Mouse (Mus musculus) heart, adult 2 months (tissue): Measurements from ENCODE around the gene Slc50a1. TPM values are rescaled to one million over a fixed set of nuclear protein-coding genes. Genes with fewer than 3 reads are reported as not detected.
A peak's percentile ranks its signal among the peaks of the same experiment; 100 is the strongest.

Experiments
- DNase-seq, 2 experiments: peaks; one replicate each; pipeline ENCODE4 v3.0.0; 2021
- H3K27ac ChIP-seq: fragments of 200-600 bp; 2 replicates; pipeline ENCODE4 v1.8.1; 2022
- H3K27me3 ChIP-seq: fragments of 200-500 bp; 2 replicates; pipeline ENCODE4 v1.6.1; 2012; ENCODE audit warnings: mild to moderate bottlenecking, low read length, inconsistent platforms, mixed read lengths; ENCODE audit not compliant: control insufficient read depth, insufficient read depth
- H3K36me3 ChIP-seq: fragments of 200-500 bp; 2 replicates; pipeline ENCODE4 v1.6.1; 2012; ENCODE audit warnings: low read length, inconsistent platforms; ENCODE audit not compliant: control insufficient read depth, insufficient read depth
- H3K4me1 ChIP-seq: fragments of 200-500 bp; 2 replicates; pipeline ENCODE4 v1.6.1; 2011; ENCODE audit warnings: low read length; ENCODE audit not compliant: control insufficient read depth, insufficient read depth
- H3K4me3 ChIP-seq: fragments of 200-600 bp; 2 replicates; pipeline ENCODE4 v1.8.1; 2022
- H3K79me2 ChIP-seq: fragments of 200-500 bp; replicated peaks from 2 replicates; pipeline ENCODE4 v1.6.1; 2012; ENCODE audit warnings: mild to moderate bottlenecking, inconsistent platforms, low read length, moderate library complexity, mixed read lengths; ENCODE audit not compliant: control insufficient read depth, insufficient read depth
- H3K9ac ChIP-seq: fragments of 200-500 bp; 2 replicates; pipeline ENCODE4 v1.6.1; 2012; ENCODE audit warnings: low read depth, mild to moderate bottlenecking, control low read depth, inconsistent platforms, low read length, mixed read lengths
- CTCF ChIP-seq: fragments of 200-600 bp; IDR thresholded peaks from 2 replicates; pipeline ENCODE4 v1.8.1; 2022; ENCODE audit warnings: antibody characterized with exemption, mild to moderate bottlenecking, moderate library complexity
- EP300 ChIP-seq: fragments of 200-500 bp; IDR thresholded peaks from 2 replicates; pipeline ENCODE4 v1.6.1; 2011; ENCODE audit warnings: low read depth, low read length, control low read depth; ENCODE audit not compliant: insufficient read depth
- POLR2A ChIP-seq: fragments of 200-500 bp; IDR thresholded peaks from 2 replicates; pipeline ENCODE4 v1.6.1; 2011; ENCODE audit warnings: mild to moderate bottlenecking, low read depth, low read length, control low read depth; ENCODE audit not compliant: insufficient read depth
- WGBS: fragments of 180-500 bp; shearing (Covaris S2); methylation state at CpG from one replicate; pipeline ENCODE4 v1.1.7; 2018; 5-methylcytosine and 5-hydroxymethylcytosine counted together
- intact Hi-C: fragments of 180-260 bp; cut with DNase I; formaldehyde crosslinking; loops from one replicate; pipeline ENCODE4 v1.15.1; 2025
- long read RNA-seq: library from polyadenylated mRNA; stranded (forward); transcript quantifications from one replicate; pipeline ENCODE4 v2.0.0, GENCODE M21; 2021
- polyA plus RNA-seq: library from polyadenylated mRNA; depleted of rRNA; stranded (reverse); fragments of >200 nt; gene quantifications from 2 replicates; pipeline ENCODE4 v1.2.3, GENCODE M21; 2012; rRNA removed
- total RNA-seq, 2 experiments: library from RNA; stranded (reverse); gene quantifications; 2 replicates each; pipeline ENCODE4 v1.2.3; 2021

Gene Slc50a1
- 10 to 100 TPM; 17.3 to 23.3 TPM for total RNA-seq
- 105 and 111 TPM in 2 replicates for polyA plus RNA-seq
- long read RNA-seq, transcript Slc50a1-201 (6 exons, 1,022 nt): major isoform, 20 of 26 reads
- long read RNA-seq, partial matches to known transcripts: 3 of 26 reads
- long read RNA-seq, other reads (novel, unspliced or antisense): 1 of 26 reads

DNA sequence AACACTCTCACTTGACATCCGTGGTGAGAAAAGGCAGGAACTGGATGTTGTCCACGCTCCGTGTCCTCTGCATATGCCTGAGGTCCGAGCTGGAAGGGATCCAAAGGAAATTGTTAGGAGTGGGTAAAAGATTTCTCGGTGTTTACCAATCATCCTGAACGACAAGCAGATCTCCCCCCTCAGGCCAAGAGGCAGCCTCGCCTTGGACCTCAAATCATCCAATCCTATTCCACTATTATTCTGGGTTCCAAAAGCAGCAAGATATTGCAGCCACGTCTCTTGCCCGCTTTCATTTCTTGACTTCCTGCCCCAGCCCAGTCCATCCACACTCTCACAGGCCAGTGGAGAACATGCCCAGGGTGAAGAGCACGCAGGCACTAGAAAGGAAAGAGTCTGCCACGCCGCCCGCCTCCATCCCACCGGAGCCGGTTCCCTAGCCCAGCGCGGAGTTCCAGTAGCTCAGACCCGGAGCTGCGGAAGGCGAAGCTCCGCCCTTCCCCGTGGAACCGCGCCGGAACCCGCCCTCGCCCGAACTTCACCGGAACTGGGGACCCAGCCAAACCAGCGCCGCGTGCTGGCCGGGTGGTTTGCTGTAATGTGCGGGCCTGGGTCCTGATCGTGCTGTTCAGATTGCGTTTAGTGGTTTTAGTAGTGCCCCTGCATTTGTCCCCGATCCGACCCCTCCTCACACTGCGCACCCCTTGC lies at the start of gene Slc50a1:
Gene Slc50a1 (minus strand): TSS at position 520 of the 705 bp plus-strand sequence.
- Histone ChIP-seq H3K79me2 (peaks cover 2% of the 10 kb centered on the region), H3K27me3 (no peaks in the 10 kb centered on the region)
- intact Hi-C loops: loop anchor here (1.0 kb wide), 1 partner anchor 9 kb away; no protein-coding TSS in a partner anchor

DNA sequence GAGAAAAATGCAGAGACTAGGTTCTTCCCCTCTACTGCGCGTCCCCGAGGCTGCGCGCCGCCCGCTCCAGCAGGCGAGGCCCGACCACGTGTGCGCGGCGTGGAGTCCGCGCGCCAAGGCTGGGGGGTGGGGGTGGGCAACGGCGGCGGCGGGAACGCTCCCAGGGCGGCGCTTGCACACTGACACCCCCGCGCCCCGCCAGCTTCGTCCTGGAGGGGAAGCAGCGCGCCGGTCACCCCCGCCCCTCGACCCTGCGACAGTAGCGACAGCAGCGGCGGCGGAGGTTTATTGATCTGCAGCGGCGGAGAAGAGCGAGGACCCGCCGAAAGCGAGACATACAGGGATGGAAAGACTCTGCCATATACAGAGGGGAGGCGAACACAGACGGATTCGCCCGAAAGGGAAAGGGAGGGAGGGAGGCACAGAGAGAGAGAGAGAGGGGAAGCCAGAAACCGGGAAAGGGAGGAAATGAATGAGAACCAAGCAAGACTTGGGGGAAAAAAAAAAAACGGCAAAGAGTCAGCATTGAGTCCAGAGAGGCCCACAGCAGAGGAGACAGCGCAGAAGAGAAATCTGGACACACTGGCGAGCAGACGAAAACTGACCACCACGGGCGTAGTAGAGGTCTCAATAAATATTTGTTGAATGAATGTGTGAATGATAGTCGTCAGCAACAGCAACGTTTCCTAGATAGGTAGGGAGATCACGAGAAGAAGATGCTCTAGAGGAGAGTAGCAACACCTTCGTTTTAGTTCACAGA lies 49.4 kb upstream of the Slc50a1 start:
- no peaks in the 10 kb centered on the region for H3K36me3 ChIP-seq
- no peak overlapping the region for H3K27ac ChIP-seq
- WGBS: 3% methylated on average over 58 of the region's 58 CpGs
- intact Hi-C loops: loop anchor here (5.0 kb wide), 1 partner anchor 538 kb away; no protein-coding TSS in a partner anchor
- H3K79me2 ChIP-seq: no peaks in the 10 kb centered on the region
- TF ChIP-seq POLR2A (no peak), CTCF (no peak), EP300 (no peak)
- H3K9ac ChIP-seq: 0 out of 2 replicates have a peak overlapping the region, but pooled peaks have one; percentile 4
- H3K4me1 ChIP-seq: peaks cover 9% of the 10 kb centered on the region
- H3K27me3 ChIP-seq: peaks cover 28% of the 10 kb centered on the region
- peak in 1 of 2 experiments; percentile 25 for DNase-seq
- no peak overlapping the region; the same call in 1 of the 2 replicates for H3K4me3 ChIP-seq

More for the DNA sequence above, at the start of gene Slc50a1:
- WGBS: 1% methylated on average over 39 of the region's 39 CpGs
- Histone ChIP-seq H3K27ac (peak within 1 kb of the TSS; percentile 86), H3K4me1 (peaks cover 19% of the 10 kb centered on the region), H3K36me3 (peaks cover 22% of the 10 kb centered on the region), H3K9ac (peak within 1 kb of the TSS; percentile 87), H3K4me3 (peak within 1 kb of the TSS; percentile 71)
- TF ChIP-seq CTCF (peak; percentile 73), POLR2A (peak; percentile 89), EP300 (peak; percentile 52)
- peak; percentile 93 to 94 for DNase-seq

DNA sequence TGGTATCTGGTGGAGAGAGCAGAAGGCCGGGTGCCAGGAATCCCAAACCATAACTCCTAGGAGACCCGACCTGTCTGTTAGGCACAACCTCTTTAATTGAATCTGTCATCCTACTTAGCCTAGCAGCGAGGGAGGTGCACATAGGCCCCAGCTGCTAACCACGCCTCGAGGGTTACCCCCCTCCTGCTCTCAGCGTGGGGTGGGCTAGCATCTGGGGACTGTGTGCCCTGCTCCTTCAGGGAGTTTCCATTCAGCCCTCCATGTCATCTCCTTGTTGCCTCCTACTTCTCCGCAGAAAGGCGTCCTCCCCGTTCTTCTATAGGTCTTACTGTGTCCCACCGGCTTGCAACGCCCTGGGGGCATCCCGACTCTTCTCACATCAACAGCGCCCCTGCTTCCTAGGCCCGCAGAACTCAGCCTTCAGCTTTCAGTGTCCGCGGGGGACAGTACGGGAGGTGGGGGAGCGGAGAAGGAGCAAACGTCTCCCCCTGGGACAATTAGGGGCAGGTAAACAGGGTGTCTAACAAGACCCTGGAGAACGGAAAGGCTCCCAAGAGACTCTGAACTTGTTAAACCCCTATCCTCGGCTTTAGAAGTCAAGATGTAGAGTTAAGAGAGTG lies 48.7 kb upstream of the Slc50a1 start:
- peaks cover 28% of the 10 kb centered on the region for H3K27me3 ChIP-seq
- DNase-seq: peak in 1 of 2 experiments; percentile 16
- no peaks in the 10 kb centered on the region for H3K79me2 ChIP-seq
- no peak overlapping the region for H3K27ac ChIP-seq
- TF ChIP-seq CTCF (no peak), EP300 (no peak), POLR2A (no peak)
- peaks cover 9% of the 10 kb centered on the region for H3K4me1 ChIP-seq
- intact Hi-C loops: loop anchor here (5.0 kb wide), 1 partner anchor 538 kb away; no protein-coding TSS in a partner anchor
- no peak overlapping the region for H3K9ac ChIP-seq
- WGBS: 25% methylated on average over 21 of the region's 21 CpGs
- no peak overlapping the region for H3K4me3 ChIP-seq
- no peaks in the 10 kb centered on the region for H3K36me3 ChIP-seq

DNA sequence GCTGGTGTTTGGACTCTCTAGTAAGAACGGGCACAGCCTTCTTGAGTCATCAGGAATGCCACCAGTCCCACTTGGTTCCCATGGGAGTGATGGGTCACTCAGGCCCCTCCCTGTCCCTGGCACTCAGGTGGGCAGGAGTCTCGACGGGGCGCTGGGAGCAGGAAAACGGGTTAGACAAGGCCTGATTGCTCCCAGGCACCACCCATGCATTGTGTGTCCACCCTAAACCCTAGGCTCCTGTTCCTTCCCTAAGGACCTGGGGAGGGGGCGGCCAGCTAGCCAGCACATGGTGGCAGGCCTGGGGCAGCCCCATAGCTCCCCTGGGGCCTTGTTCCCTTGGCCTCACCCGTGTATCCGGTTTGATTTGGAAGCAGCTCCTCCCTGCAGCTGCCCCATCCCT lies 47.9 kb upstream of the Slc50a1 start:
- 74% methylated on average over 8 of the region's 8 CpGs for WGBS
- peaks cover 28% of the 10 kb centered on the region for H3K27me3 ChIP-seq
- intact Hi-C loops: loop anchor here (5.0 kb wide), 1 partner anchor 539 kb away; no protein-coding TSS in a partner anchor
- H3K36me3 ChIP-seq: no peaks in the 10 kb centered on the region
- no peak overlapping the region for H3K4me3 ChIP-seq
- no peak overlapping the region for H3K27ac ChIP-seq
- H3K9ac ChIP-seq: no peak overlapping the region
- TF ChIP-seq CTCF (no peak), POLR2A (no peak), EP300 (no peak)
- no peaks in the 10 kb centered on the region for H3K79me2 ChIP-seq
- DNase-seq: peak in 1 of 2 experiments; percentile 14
- H3K4me1 ChIP-seq: peaks cover 9% of the 10 kb centered on the region

DNA sequence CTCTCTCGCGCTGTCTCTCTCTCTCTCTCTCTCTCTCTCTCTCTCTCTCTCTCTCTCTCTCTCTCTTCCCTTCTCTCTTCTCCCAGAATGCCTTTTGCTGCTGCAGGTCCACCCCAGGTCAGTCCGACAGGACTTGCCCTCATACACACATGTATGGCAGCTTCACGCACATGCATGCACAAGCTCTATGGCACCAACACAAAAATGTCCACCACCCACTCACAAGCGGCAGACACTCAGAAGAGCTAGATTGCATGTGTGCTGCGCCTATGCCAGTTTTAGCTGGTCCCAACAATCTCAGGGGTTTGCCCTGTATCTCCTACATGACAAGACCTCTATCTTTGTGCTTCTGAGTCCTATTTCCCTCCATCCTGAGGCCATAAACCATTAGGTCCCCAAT lies 46.9 kb upstream of the Slc50a1 start:
- no peak overlapping the region for H3K4me3 ChIP-seq
- no peaks in the 10 kb centered on the region for H3K79me2 ChIP-seq
- DNase-seq: no peak
- no peak overlapping the region for H3K9ac ChIP-seq
- intact Hi-C loops: loop anchor here (1.0 to 5.0 kb wide), 4 partner anchors 22 to 540 kb away; partner anchors contain the start of gene Efna4
- WGBS: 76% methylated on average over 6 of the region's 6 CpGs
- no peak overlapping the region for H3K27ac ChIP-seq
- H3K27me3 ChIP-seq: peaks cover 28% of the 10 kb centered on the region
- H3K36me3 ChIP-seq: no peaks in the 10 kb centered on the region
- no peak for TF ChIP-seq EP300
- no peak for TF ChIP-seq POLR2A
- no peak for TF ChIP-seq CTCF
- H3K4me1 ChIP-seq: peaks cover 9% of the 10 kb centered on the region
